Comparison of ENCODE assay signal across 10 mouse cellular contexts in genomic region chr1:18106720-18107355, GRCm38 (mm10). TPM values are rescaled to one million over a fixed set of nuclear protein-coding genes. Genes with fewer than 3 reads are reported as not detected.
A peak's percentile ranks its signal among the peaks of the same experiment; 100 is the strongest.
DNase-seq lines count a peak whose midpoint lies in the region; ATAC-seq and TF ChIP-seq lines count a peak whose summit lies in the region.
"Had no signal": no experiment of that assay in that cellular context is flagged by ENCODE, and none has a peak within 500 bp of the region (broad histone marks: within the 10 kb centered on the region; RNA-seq: fewer than 3 reads in every experiment).

No protein-coding gene starts in this region.

- ATAC-seq in kidney, postnatal 0 days (replicated peaks; ENCODE audit: low FRiP score, low read depth): peak; percentile 61; the same call in 1 of the 2 replicates
- ATAC-seq in embryonic facial prominence, embryonic 14.5 days (ENCODE audit: low read depth): no peak
- ATAC-seq in midbrain, embryonic 15.5 days (replicated peaks): peak; percentile 82
- no peak for ATAC-seq in megakaryocyte-erythroid progenitor cell, adult 5-6 weeks (replicated peaks; ENCODE audit: low FRiP score, low TSS enrichment, poor library complexity, severe bottlenecking)

- no peaks in the 10 kb centered on the region for H3K27me3 ChIP-seq in kidney, postnatal 0 days (ENCODE audit: insufficient read depth, low read length)
- no peaks in the 10 kb centered on the region for H3K27me3 ChIP-seq in MEL (ENCODE audit: control insufficient read depth in 1 of 2, insufficient read depth in 2 of 2, low read length in 2 of 2)
- no peaks in the 10 kb centered on the region for H3K27me3 ChIP-seq in embryonic facial prominence, embryonic 14.5 days (replicated peaks; ENCODE audit: control insufficient read depth, insufficient read depth, low read length)
- H3K27me3 ChIP-seq in midbrain, embryonic 15.5 days (replicated peaks): no peaks in the 10 kb centered on the region

- H3K36me3 ChIP-seq in kidney, postnatal 0 days (ENCODE audit: insufficient read depth, low read length): no peaks in the 10 kb centered on the region
- H3K36me3 ChIP-seq in MEL (ENCODE audit: control insufficient read depth in 1 of 2, insufficient read depth in 2 of 2, low read length in 2 of 2): no peaks in the 10 kb centered on the region
- H3K36me3 ChIP-seq in embryonic facial prominence, embryonic 14.5 days (ENCODE audit: control insufficient read depth, insufficient read depth, low read length): no peaks in the 10 kb centered on the region
- H3K36me3 ChIP-seq in midbrain, embryonic 15.5 days (replicated peaks): no peaks in the 10 kb centered on the region

- no peak overlapping the region for H3K9ac ChIP-seq in kidney, postnatal 0 days (ENCODE audit: low read depth, low read length)
- H3K9ac ChIP-seq in MEL (ENCODE audit: control insufficient read depth, low read depth, low read length, poor library complexity, severe bottlenecking): no peak overlapping the region
- H3K9ac ChIP-seq in embryonic facial prominence, embryonic 14.5 days (ENCODE audit: low read depth, low read length): no peak overlapping the region
- no peak overlapping the region for H3K9ac ChIP-seq in midbrain, embryonic 15.5 days

- H3K4me1 ChIP-seq in kidney, postnatal 0 days (replicated peaks; ENCODE audit: insufficient read depth, low read length): no peaks in the 10 kb centered on the region
- no peaks in the 10 kb centered on the region for H3K4me1 ChIP-seq in MEL (ENCODE audit: control insufficient read depth in 1 of 2, insufficient read depth in 2 of 2, low read length in 2 of 2)
- H3K4me1 ChIP-seq in embryonic facial prominence, embryonic 14.5 days (ENCODE audit: control insufficient read depth, insufficient read depth, low read length): no peaks in the 10 kb centered on the region
- 0 out of 2 replicates have a peak, but pooled peaks cover 3% of the 10 kb centered on the region for H3K4me1 ChIP-seq in midbrain, embryonic 15.5 days

- TF ChIP-seq POLR2A in MEL (IDR thresholded peaks at IDR 0.05; ENCODE audit: control insufficient read depth in 1 of 2, insufficient read depth in 1 of 2, low read depth in 1 of 2, low read length in 2 of 2, poor library complexity in 1 of 2): no peak

- no peaks in the 10 kb centered on the region for H3K9me3 ChIP-seq in kidney, postnatal 0 days (replicated peaks; ENCODE audit: low read length)
- no peaks in the 10 kb centered on the region for H3K9me3 ChIP-seq in MEL (replicated peaks; ENCODE audit: insufficient read depth, low read length)
- H3K9me3 ChIP-seq in embryonic facial prominence, embryonic 14.5 days (ENCODE audit: control insufficient read depth, low read length): no peaks in the 10 kb centered on the region
- H3K9me3 ChIP-seq in midbrain, embryonic 15.5 days: no peaks in the 10 kb centered on the region

- no peak overlapping the region for H3K4me2 ChIP-seq in kidney, postnatal 0 days (ENCODE audit: low read length)
- H3K4me2 ChIP-seq in embryonic facial prominence, embryonic 14.5 days (ENCODE audit: low read depth, low read length): peak overlapping the region; percentile 31; the same call in 1 of the 2 replicates
- no peak overlapping the region for H3K4me2 ChIP-seq in midbrain, embryonic 15.5 days

- no peak for TF ChIP-seq EP300 in MEL (IDR thresholded peaks at IDR 0.05; ENCODE audit: low read depth in 1 of 2, low read length in 2 of 2)

- TF ChIP-seq CTCF in kidney, postnatal 0 days (IDR thresholded peaks at IDR 0.05; ENCODE audit: low read depth): peak; percentile 71
- peak; percentile 12 to 60 (median 21); a peak in 3 of 6 replicates for TF ChIP-seq CTCF in MEL (IDR thresholded peaks at IDR 0.05 in 2 of 3, conservative IDR thresholded peaks at IDR 0.05 in 1 of 3; ENCODE audit: control insufficient read depth in 1 of 3, insufficient read depth in 1 of 3, low read depth in 2 of 3, low read length in 3 of 3, poor library complexity in 1 of 3, severe bottlenecking in 1 of 3)

- DNase-seq in kidney, postnatal 0 days (ENCODE audit: low spot score): peak; percentile 72
- no peak for DNase-seq in kidney, adult 18-20 months
- peak; percentile 43 for DNase-seq in MEL (ENCODE audit: low read depth, low spot score)
- DNase-seq in embryonic facial prominence, embryonic 14.5 days (ENCODE audit: low spot score): peak; percentile 69
- DNase-seq in cerebellum, adult 11 months: no peak
- DNase-seq in natural killer cell, adult 2 months (ENCODE audit: low spot score in 2 of 2): no peak
- DNase-seq: thymus, postnatal 36 days had no signal

- H3K79me2 ChIP-seq in MEL (ENCODE audit: control insufficient read depth, insufficient read depth, low read length, poor library complexity): no peaks in the 10 kb centered on the region

- no peak overlapping the region for H3K27ac ChIP-seq in kidney, postnatal 0 days
- H3K27ac ChIP-seq in MEL (ENCODE audit: control insufficient read depth, low read depth, low read length): no peak overlapping the region
- H3K27ac ChIP-seq in embryonic facial prominence, embryonic 14.5 days (replicated peaks; ENCODE audit: low read depth, low read length): no peak overlapping the region
- H3K27ac ChIP-seq in midbrain, embryonic 15.5 days: no peak overlapping the region

- 32% methylated on average over 5 of the region's 5 CpGs for WGBS in kidney, postnatal 0 days
- WGBS in embryonic facial prominence, embryonic 14.5 days: 34% methylated on average over 5 of the region's 5 CpGs
- 39% methylated on average over 5 of the region's 5 CpGs for WGBS in midbrain, embryonic 15.5 days

- no peak overlapping the region for H3K4me3 ChIP-seq in kidney, postnatal 0 days (replicated peaks; ENCODE audit: low read depth, low read length)
- H3K4me3 ChIP-seq in MEL (ENCODE audit: control insufficient read depth in 1 of 2, insufficient read depth in 1 of 2, low read depth in 2 of 2, low read length in 2 of 2): no peak overlapping the region
- no peak overlapping the region for H3K4me3 ChIP-seq in embryonic facial prominence, embryonic 14.5 days (ENCODE audit: low read depth, low read length)
- no peak overlapping the region for H3K4me3 ChIP-seq in midbrain, embryonic 15.5 days

- TF ChIP-seq RAD21 in MEL (IDR thresholded peaks at IDR 0.05; ENCODE audit: low read depth, low read length): peak; percentile 66

TF ChIP-seq in MEL, 35 proteins besides CTCF, POLR2A, EP300 and RAD21:
- peak; percentile 43 for TF ChIP-seq SMC3 (IDR thresholded peaks at IDR 0.05; ENCODE audit: low read depth, low read length)
- no peak for TF ChIP-seq BHLHE40 (IDR thresholded peaks at IDR 0.05; ENCODE audit: borderline replicate concordance, low read depth, low read length)
TF ChIP-seq in MEL: peak in this region for 1.

RNA-seq across cellular contexts. Expression of gene Crisp4, which starts 38.9 kb away (rescaled TPM):
- not detected in 2 replicates for polyA plus RNA-seq in kidney, postnatal 0 days (2015; fragmentation: Nextera tagmentation; extraction: Ambion mirVana)
- not detected in 2 replicates for total RNA-seq in MEL (2012; rRNA removed)
- polyA plus RNA-seq in MEL (2012; ENCODE audit: insufficient read depth in 1 of 2, insufficient read length in 2 of 2, low read depth in 1 of 2, low replicate concordance in 2 of 2, missing spikeins in 1 of 2): not detected
- not detected in 2 replicates for polyA plus RNA-seq in embryonic facial prominence, embryonic 14.5 days (2014; fragmentation: Nextera tagmentation; extraction: Ambion mirVana)
- polyA plus RNA-seq in midbrain, embryonic 15.5 days (2015; fragmentation: Nextera tagmentation; extraction: Ambion mirVana): not detected in 2 replicates
- not detected in 2 replicates for total RNA-seq in megakaryocyte-erythroid progenitor cell, adult 5-6 weeks (2014; fragmentation: Nextera tagmentation)
- not detected in 2 replicates for total RNA-seq in megakaryocyte-erythroid progenitor cell, adult 5-6 weeks (2017)
- polyA plus RNA-seq: large intestine, adult 2 months had no signal

Comparison
In these comparisons a context has a peak if more than half of its experiments do, and no peak if none do; other contexts are left out.
1. DNase-seq: peak in kidney, postnatal 0 days (single experiment), MEL (single experiment) and embryonic facial prominence, embryonic 14.5 days (single experiment); none in kidney, adult 18-20 months (single experiment), cerebellum, adult 11 months (single experiment) and natural killer cell, adult 2 months (0 of 2).
2. ATAC-seq: peak in kidney, postnatal 0 days (single experiment) and midbrain, embryonic 15.5 days (single experiment); none in embryonic facial prominence, embryonic 14.5 days (single experiment) and megakaryocyte-erythroid progenitor cell, adult 5-6 weeks (single experiment).